Mouse (Mus musculus) C2C12 (cell line): ENCODE measurements around the gene Lhpp.

ENCODE experiments used
- CEBPB ChIP-seq: IDR thresholded peaks from one replicate; pipeline ENCODE4 v1.6.1; 2011; ENCODE audit warnings: low read depth, mild to moderate bottlenecking, control low read depth, moderate library complexity
- CTCF ChIP-seq: IDR thresholded peaks from one replicate; pipeline ENCODE4 v1.5.1; 2011; ENCODE audit not compliant: control insufficient read depth, insufficient read depth, insufficient read length
- FOSL1 ChIP-seq: IDR thresholded peaks from one replicate; pipeline ENCODE4 v1.8.0; 2011; ENCODE audit warnings: mild to moderate bottlenecking, low read length; ENCODE audit not compliant: poor library complexity, insufficient read depth, severe bottlenecking
- MYOD1 ChIP-seq: IDR thresholded peaks from one replicate; pipeline ENCODE4 v1.6.1; 2011; ENCODE audit warnings: low read depth; ENCODE audit not compliant: control insufficient read depth, insufficient read length
- MYOG ChIP-seq: IDR thresholded peaks from one replicate; pipeline ENCODE4 v1.6.1; 2011; ENCODE audit not compliant: control insufficient read depth, insufficient read length; ENCODE audit errors: extremely low read depth

DNA sequence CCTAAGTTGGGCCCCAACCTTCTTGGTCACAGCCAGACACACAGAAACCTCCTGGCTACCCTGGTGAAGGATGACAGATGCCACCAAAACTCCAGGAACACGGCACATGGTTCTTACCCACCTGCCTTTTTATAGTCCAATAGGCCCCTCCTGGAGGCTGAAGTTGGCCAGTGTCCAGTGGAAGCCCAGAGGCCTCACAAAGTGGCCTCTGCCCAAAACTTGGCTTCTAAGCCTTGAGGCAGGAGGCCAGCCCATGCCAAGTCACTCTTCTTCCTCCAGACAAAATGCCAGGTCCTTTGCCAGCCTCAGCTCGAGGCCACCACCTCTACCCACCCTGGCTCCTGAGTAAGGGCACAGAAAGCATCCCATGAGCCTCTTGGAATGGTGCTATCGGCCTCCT lies 72.5 kb downstream of the Lhpp start:
- TF ChIP-seq CTCF (no peak), MYOD1 (no peak), FOSL1 (no peak), MYOG (no peak), CEBPB (no peak)
